Mouse (Mus musculus) heart, embryonic 16.5 days (tissue): ENCODE results near the gene Cenpb. TPM values are rescaled to one million over a fixed set of nuclear protein-coding genes. Genes with fewer than 3 reads are reported as not detected.
"Not testable (repeated sequence)": the region's sequence is repeated elsewhere in the genome, so short reads cannot be mapped to it uniquely, and the experiment has no call there.

Source experiments
- ATAC-seq: fragments of 200-750 bp; cut with Nextera tagmentation; replicated peaks from 2 replicates; pipeline ENCODE4 v1.8.0; 2017; ENCODE audit warnings: moderate number of reproducible peaks; ENCODE audit not compliant: insufficient read depth, low FRiP score; ENCODE audit errors: extremely low read depth
- H3K27ac ChIP-seq: fragments of 300-500 bp; sonication (generic); 2 replicates; pipeline ENCODE4 v1.5.1; 2014; ENCODE audit warnings: mild to moderate bottlenecking, low read length, control low read depth, moderate library complexity
- H3K27me3 ChIP-seq: fragments of 300-500 bp; sonication (generic); 2 replicates; pipeline ENCODE4 v1.6.1; 2014; ENCODE audit warnings: low read length, mixed read lengths; ENCODE audit not compliant: control insufficient read depth, insufficient read depth
- H3K36me3 ChIP-seq: fragments of 300-500 bp; sonication (generic); 2 replicates; pipeline ENCODE4 v1.6.1; 2014; ENCODE audit not compliant: control insufficient read depth, insufficient read depth
- H3K4me1 ChIP-seq: fragments of 300-500 bp; sonication (generic); 2 replicates; pipeline ENCODE4 v1.6.1; 2014; ENCODE audit warnings: low read length, mixed read lengths; ENCODE audit not compliant: control insufficient read depth, insufficient read depth
- H3K4me2 ChIP-seq: fragments of 300-500 bp; sonication (generic); 2 replicates; pipeline ENCODE4 v1.6.1; 2014; ENCODE audit warnings: low read depth, mild to moderate bottlenecking, control low read depth, low read length
- H3K4me3 ChIP-seq: fragments of 300-500 bp; sonication (generic); 2 replicates; pipeline ENCODE4 v1.5.1; 2014; ENCODE audit warnings: mild to moderate bottlenecking, control low read depth, low read length
- H3K9ac ChIP-seq: fragments of 300-500 bp; sonication (generic); 2 replicates; pipeline ENCODE4 v1.6.1; 2014; ENCODE audit warnings: low read length, control low read depth
- H3K9me3 ChIP-seq: fragments of 300-500 bp; sonication (generic); replicated peaks from 2 replicates; pipeline ENCODE4 v1.6.1; 2016; ENCODE audit warnings: low read length; ENCODE audit not compliant: control insufficient read depth
- WGBS: fragments of 180-500 bp; shearing (Covaris S2); extraction: QIAGEN DNeasy Blood & Tissue Kit; methylation state at CpG from one replicate; pipeline ENCODE4 v1.1.7; 2014; 5-methylcytosine and 5-hydroxymethylcytosine counted together
- polyA plus RNA-seq: library from polyadenylated mRNA; unstranded; fragments of >200 nt; fragmentation: Nextera tagmentation; extraction: Ambion mirVana; gene quantifications from 2 replicates; pipeline ENCODE4 v1.2.1, GENCODE M21; 2015

The Cenpb gene
- polyA plus RNA-seq: 7.4 and 7.9 TPM in 2 replicates

GRCm38 (mm10) chr2:131179990-131180587 is at the start of gene Cenpb:
Cenpb (minus strand) TSS chr2:131180067.
- Histone ChIP-seq H3K4me2 (peak within 1 kb of the TSS; percentile 96), H3K9me3 (no peaks in the 10 kb centered on the region), H3K27ac (peak within 1 kb of the TSS; percentile 83), H3K4me1 (peaks cover 27% of the 10 kb centered on the region), H3K36me3 (no peaks in the 10 kb centered on the region), H3K4me3 (peak within 1 kb of the TSS; percentile 79), H3K27me3 (no peaks in the 10 kb centered on the region), H3K9ac (peak within 1 kb of the TSS; percentile 95)
- peak; percentile 85 for ATAC-seq
- WGBS: 3% methylated on average over 33 of the region's 57 CpGs

- Histone ChIP-seq H3K4me2 (no peak overlapping the region), H3K36me3 (no peaks in the 10 kb centered on the region), H3K4me3 (no peak overlapping the region), H3K27ac (no peak overlapping the region), H3K27me3 (no peaks in the 10 kb centered on the region), H3K9ac (no peak overlapping the region), H3K9me3 (no peaks in the 10 kb centered on the region), H3K4me1 (no peaks in the 10 kb centered on the region)
- no peak for ATAC-seq
- 66% methylated on average over 3 of the region's 3 CpGs for WGBS
Observed at GRCm38 (mm10) chr2:131227243-131227642, 47.4 kb upstream of the Cenpb start.

GRCm38 (mm10) chr2:131226669-131227068 is 46.8 kb upstream of the Cenpb start:
- not testable (repeated sequence) for H3K9me3 ChIP-seq, H3K4me3 ChIP-seq, H3K4me2 ChIP-seq, ATAC-seq, H3K9ac ChIP-seq, H3K27ac ChIP-seq, H3K4me1 ChIP-seq, H3K36me3 ChIP-seq, H3K27me3 ChIP-seq
- 57% methylated on average over 2 of the region's 2 CpGs for WGBS

GRCm38 (mm10) chr2:131225178-131225577 is 45.3 kb upstream of the Cenpb start:
- H3K4me2 ChIP-seq: no peak overlapping the region
- no peak overlapping the region for H3K9ac ChIP-seq
- H3K4me3 ChIP-seq: no peak overlapping the region
- ATAC-seq: no peak; the same call in 1 of the 2 replicates
- WGBS: 81% methylated on average over 6 of the region's 6 CpGs
- H3K36me3 ChIP-seq: no peaks in the 10 kb centered on the region
- no peaks in the 10 kb centered on the region for H3K27me3 ChIP-seq
- no peak overlapping the region for H3K27ac ChIP-seq
- H3K4me1 ChIP-seq: no peaks in the 10 kb centered on the region
- H3K9me3 ChIP-seq: no peaks in the 10 kb centered on the region

- Histone ChIP-seq H3K27ac (no peak overlapping the region), H3K9me3 (no peaks in the 10 kb centered on the region), H3K9ac (no peak overlapping the region), H3K27me3 (no peaks in the 10 kb centered on the region), H3K4me1 (no peaks in the 10 kb centered on the region), H3K36me3 (no peaks in the 10 kb centered on the region), H3K4me3 (no peak overlapping the region), H3K4me2 (no peak overlapping the region)
- WGBS: 78% methylated on average over 1 of the region's 1 CpGs
- ATAC-seq: no peak
Observed at GRCm38 (mm10) chr2:131223569-131223968, 43.7 kb upstream of the Cenpb start.

GRCm38 (mm10) chr2:131222562-131222961 is 42.7 kb upstream of the Cenpb start:
- H3K36me3 ChIP-seq: no peaks in the 10 kb centered on the region
- H3K9me3 ChIP-seq: no peaks in the 10 kb centered on the region
- no peak overlapping the region for H3K4me3 ChIP-seq
- H3K4me1 ChIP-seq: no peaks in the 10 kb centered on the region
- no peak overlapping the region for H3K27ac ChIP-seq
- H3K4me2 ChIP-seq: no peak overlapping the region
- WGBS: 17% methylated on average over 5 of the region's 5 CpGs
- no peak overlapping the region for H3K9ac ChIP-seq
- no peaks in the 10 kb centered on the region for H3K27me3 ChIP-seq
- no peak for ATAC-seq

GRCm38 (mm10) chr2:131221853-131222515 is 42.1 kb upstream of the Cenpb start:
- H3K4me3 ChIP-seq: no peak overlapping the region
- no peaks in the 10 kb centered on the region for H3K4me1 ChIP-seq
- H3K4me2 ChIP-seq: no peak overlapping the region
- no peaks in the 10 kb centered on the region for H3K27me3 ChIP-seq
- H3K27ac ChIP-seq: no peak overlapping the region
- H3K36me3 ChIP-seq: no peaks in the 10 kb centered on the region
- ATAC-seq: no peak
- WGBS: 52% methylated on average over 3 of the region's 3 CpGs
- no peak overlapping the region for H3K9ac ChIP-seq
- no peaks in the 10 kb centered on the region for H3K9me3 ChIP-seq

GRCm38 (mm10) chr2:131220030-131220429 is 40.2 kb upstream of the Cenpb start:
- 46% methylated on average over 4 of the region's 4 CpGs for WGBS

More at GRCm38 (mm10) chr2:131220030-131220429, 40.2 kb upstream of the Cenpb start:
- no peak overlapping the region for H3K4me2 ChIP-seq
- H3K27me3 ChIP-seq: no peaks in the 10 kb centered on the region
- H3K4me3 ChIP-seq: no peak overlapping the region
- H3K4me1 ChIP-seq: peaks cover 10% of the 10 kb centered on the region
- no peaks in the 10 kb centered on the region for H3K36me3 ChIP-seq
- ATAC-seq: no peak
- no peaks in the 10 kb centered on the region for H3K9me3 ChIP-seq
- no peak overlapping the region for H3K9ac ChIP-seq
- no peak overlapping the region for H3K27ac ChIP-seq
